Mouse (Mus musculus): ENCODE results near the gene Coq9. TPM values are rescaled to one million over a fixed set of nuclear protein-coding genes. Genes with fewer than 3 reads are reported as not detected.
A peak's percentile ranks its signal among the peaks of the same experiment; 100 is the strongest.

Gene Coq9
- total and polyA plus RNA-seq, 3 experiments: 38.2 to 109 (median 68.8) TPM

- Histone ChIP-seq H3K4me3 (ENCODE audit: low read depth, low read length) (peak overlapping the region; percentile 30; the same call in 1 of the 2 replicates), H3K9me3 (replicated peaks) (no peaks in the 10 kb centered on the region), H3K36me3 (replicated peaks) (peaks cover 85% of the 10 kb centered on the region), H3K27me3 (ENCODE audit: insufficient read depth, low read length) (peaks cover 7% of the 10 kb centered on the region; the same call in 1 of the 2 replicates), H3K4me1 (ENCODE audit: insufficient read depth, low read depth, low read length) (peaks cover 86% of the 10 kb centered on the region)
- TF ChIP-seq TAL1 (conservative IDR thresholded peaks at IDR 0.05; ENCODE audit: low read depth, low read length): 0 out of 2 replicates have a peak, but pooled peaks have one; percentile 25
- TF ChIP-seq POLR2AphosphoS5 (IDR thresholded peaks at IDR 0.05; ENCODE audit: insufficient replicate concordance, low read depth, low read length): no peak
- ATAC-seq (ENCODE audit: extremely low read depth, insufficient number of reproducible peaks, low FRiP score, poor library complexity, severe bottlenecking) (0 out of 2 replicates have a peak, but pooled peaks have one; percentile 18), DNase-seq (ENCODE audit: low spot score) (no peak)
Observed at GRCm38 (mm10) chr8:94863897-94864673, 26.0 kb downstream of the Coq9 start.

DNA sequence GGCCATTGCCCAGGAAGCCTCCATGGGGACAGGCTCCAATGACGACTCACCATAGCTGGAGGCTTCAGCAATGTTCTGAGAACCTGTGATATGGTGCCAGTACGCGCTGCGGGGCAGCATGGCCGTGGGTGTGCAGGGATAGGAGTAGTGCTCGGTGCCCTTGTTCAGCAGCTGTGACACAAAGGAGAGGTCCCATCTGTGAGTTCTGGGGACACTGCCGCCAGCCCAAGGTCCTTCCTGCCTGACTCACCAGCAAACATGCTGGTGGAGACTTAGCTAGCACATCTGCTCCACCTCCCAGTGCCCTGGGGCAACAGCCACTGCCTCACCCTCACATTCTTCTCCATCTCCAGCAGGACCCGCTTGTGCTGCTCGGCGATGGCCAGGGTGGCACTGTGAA lies 27.2 kb downstream of the Coq9 start:
- Histone ChIP-seq H3K9me3 (replicated peaks) (no peaks in the 10 kb centered on the region), H3K4me3 (ENCODE audit: low read depth, low read length) (no peak overlapping the region; the same call in 1 of the 2 replicates), H3K4me1 (ENCODE audit: insufficient read depth, low read depth, low read length) (peaks cover 86% of the 10 kb centered on the region), H3K27me3 (ENCODE audit: insufficient read depth, low read length) (peaks cover 19% of the 10 kb centered on the region), H3K36me3 (replicated peaks) (peaks cover 73% of the 10 kb centered on the region)
- ATAC-seq (ENCODE audit: extremely low read depth, insufficient number of reproducible peaks, low FRiP score, poor library complexity, severe bottlenecking) (no peak), DNase-seq (ENCODE audit: low spot score) (no peak)
- TF ChIP-seq CTCF (IDR thresholded peaks at IDR 0.05; ENCODE audit: low read depth, low read length): no peak
- no peak for TF ChIP-seq GATA1 (IDR thresholded peaks at IDR 0.05; ENCODE audit: borderline replicate concordance, low read length)
- no peak for TF ChIP-seq TAL1 (conservative IDR thresholded peaks at IDR 0.05; ENCODE audit: low read depth, low read length)
- no peak for TF ChIP-seq POLR2AphosphoS5 (IDR thresholded peaks at IDR 0.05; ENCODE audit: insufficient replicate concordance, low read depth, low read length)
- no peak for TF ChIP-seq GATA2 (IDR thresholded peaks at IDR 0.05; ENCODE audit: borderline replicate concordance, low read depth, low read length)

DNA sequence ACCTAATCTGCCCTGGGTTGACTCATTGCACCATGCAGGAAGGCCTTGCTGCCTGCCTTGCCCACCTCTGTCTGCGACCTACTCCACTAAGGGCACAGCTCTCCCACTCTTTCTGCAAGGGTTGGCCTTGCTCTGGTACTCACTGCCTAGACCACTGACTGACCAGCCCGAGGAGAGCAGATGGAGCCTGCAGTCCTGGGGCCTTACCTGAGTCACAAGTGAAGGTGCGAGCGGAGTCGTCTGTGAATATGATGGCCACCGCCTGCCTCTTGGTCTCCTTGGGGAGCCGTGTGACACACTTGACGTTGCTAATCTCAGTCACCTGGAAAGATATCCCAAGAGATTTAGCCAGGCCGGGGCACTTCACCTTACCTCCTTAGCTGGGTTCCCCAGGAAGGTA lies 28.8 kb downstream of the Coq9 start:
- TF ChIP-seq POLR2AphosphoS5 (IDR thresholded peaks at IDR 0.05; ENCODE audit: insufficient replicate concordance, low read depth, low read length) (no peak), GATA1 (IDR thresholded peaks at IDR 0.05; ENCODE audit: borderline replicate concordance, low read length) (no peak), CTCF (IDR thresholded peaks at IDR 0.05; ENCODE audit: low read depth, low read length) (no peak), GATA2 (IDR thresholded peaks at IDR 0.05; ENCODE audit: borderline replicate concordance, low read depth, low read length) (no peak), TAL1 (conservative IDR thresholded peaks at IDR 0.05; ENCODE audit: low read depth, low read length) (no peak)
- DNase-seq (ENCODE audit: low spot score): no peak
- H3K27me3 ChIP-seq (ENCODE audit: insufficient read depth, low read length): peaks cover 35% of the 10 kb centered on the region
- no peak for ATAC-seq (ENCODE audit: extremely low read depth, insufficient number of reproducible peaks, low FRiP score, poor library complexity, severe bottlenecking)
- H3K36me3 ChIP-seq (replicated peaks): peaks cover 57% of the 10 kb centered on the region
- peaks cover 89% of the 10 kb centered on the region for H3K4me1 ChIP-seq (ENCODE audit: insufficient read depth, low read depth, low read length)
- no peaks in the 10 kb centered on the region for H3K9me3 ChIP-seq (replicated peaks)
- no peak overlapping the region for H3K4me3 ChIP-seq (ENCODE audit: low read depth, low read length)

- Histone ChIP-seq H3K9me3 (replicated peaks) (no peaks in the 10 kb centered on the region), H3K4me1 (ENCODE audit: insufficient read depth, low read depth, low read length) (peaks cover 76% of the 10 kb centered on the region), H3K36me3 (replicated peaks) (peaks cover 38% of the 10 kb centered on the region), H3K27me3 (ENCODE audit: insufficient read depth, low read length) (peaks cover 51% of the 10 kb centered on the region), H3K4me3 (ENCODE audit: low read depth, low read length) (no peak overlapping the region)
- TF ChIP-seq POLR2AphosphoS5 (IDR thresholded peaks at IDR 0.05; ENCODE audit: insufficient replicate concordance, low read depth, low read length) (no peak), CTCF (IDR thresholded peaks at IDR 0.05; ENCODE audit: low read depth, low read length) (no peak), TAL1 (conservative IDR thresholded peaks at IDR 0.05; ENCODE audit: low read depth, low read length) (no peak), GATA2 (IDR thresholded peaks at IDR 0.05; ENCODE audit: borderline replicate concordance, low read depth, low read length) (no peak), GATA1 (IDR thresholded peaks at IDR 0.05; ENCODE audit: borderline replicate concordance, low read length) (no peak)
- ATAC-seq (ENCODE audit: extremely low read depth, insufficient number of reproducible peaks, low FRiP score, poor library complexity, severe bottlenecking) (no peak), DNase-seq (ENCODE audit: low spot score) (no peak)
Observed at GRCm38 (mm10) chr8:94869146-94869545, 31.0 kb downstream of the Coq9 start.

DNA sequence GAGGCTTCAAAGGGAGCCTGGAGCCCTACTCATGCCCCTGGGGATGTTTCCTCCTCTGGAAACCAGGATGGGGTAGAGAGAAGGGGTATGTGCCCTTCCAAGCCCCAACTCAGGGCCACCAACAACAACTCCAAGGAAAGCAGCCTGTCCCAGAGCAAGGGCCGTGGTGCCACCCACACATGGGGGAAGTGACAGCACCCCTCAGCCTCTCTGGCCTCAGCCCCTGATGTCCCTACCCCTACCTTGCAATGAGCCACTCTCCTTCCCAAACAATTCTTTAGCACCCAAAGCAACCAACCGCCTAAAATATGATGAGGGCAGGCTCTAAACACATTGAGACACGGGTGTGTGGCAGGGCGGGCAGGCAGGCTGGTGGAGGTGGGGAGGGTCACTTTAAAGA lies 31.9 kb downstream of the Coq9 start:
- ATAC-seq (ENCODE audit: extremely low read depth, insufficient number of reproducible peaks, low FRiP score, poor library complexity, severe bottlenecking) (no peak), DNase-seq (ENCODE audit: low spot score) (no peak)
- TF ChIP-seq GATA1 (IDR thresholded peaks at IDR 0.05; ENCODE audit: borderline replicate concordance, low read length) (no peak), CTCF (IDR thresholded peaks at IDR 0.05; ENCODE audit: low read depth, low read length) (no peak), TAL1 (conservative IDR thresholded peaks at IDR 0.05; ENCODE audit: low read depth, low read length) (no peak), POLR2AphosphoS5 (IDR thresholded peaks at IDR 0.05; ENCODE audit: insufficient replicate concordance, low read depth, low read length) (no peak), GATA2 (IDR thresholded peaks at IDR 0.05; ENCODE audit: borderline replicate concordance, low read depth, low read length) (no peak)
- no peaks in the 10 kb centered on the region for H3K9me3 ChIP-seq (replicated peaks)
- peaks cover 29% of the 10 kb centered on the region for H3K36me3 ChIP-seq (replicated peaks)
- H3K4me1 ChIP-seq (ENCODE audit: insufficient read depth, low read depth, low read length): peaks cover 76% of the 10 kb centered on the region
- peaks cover 58% of the 10 kb centered on the region for H3K27me3 ChIP-seq (ENCODE audit: insufficient read depth, low read length)
- no peak overlapping the region for H3K4me3 ChIP-seq (ENCODE audit: low read depth, low read length)

DNA sequence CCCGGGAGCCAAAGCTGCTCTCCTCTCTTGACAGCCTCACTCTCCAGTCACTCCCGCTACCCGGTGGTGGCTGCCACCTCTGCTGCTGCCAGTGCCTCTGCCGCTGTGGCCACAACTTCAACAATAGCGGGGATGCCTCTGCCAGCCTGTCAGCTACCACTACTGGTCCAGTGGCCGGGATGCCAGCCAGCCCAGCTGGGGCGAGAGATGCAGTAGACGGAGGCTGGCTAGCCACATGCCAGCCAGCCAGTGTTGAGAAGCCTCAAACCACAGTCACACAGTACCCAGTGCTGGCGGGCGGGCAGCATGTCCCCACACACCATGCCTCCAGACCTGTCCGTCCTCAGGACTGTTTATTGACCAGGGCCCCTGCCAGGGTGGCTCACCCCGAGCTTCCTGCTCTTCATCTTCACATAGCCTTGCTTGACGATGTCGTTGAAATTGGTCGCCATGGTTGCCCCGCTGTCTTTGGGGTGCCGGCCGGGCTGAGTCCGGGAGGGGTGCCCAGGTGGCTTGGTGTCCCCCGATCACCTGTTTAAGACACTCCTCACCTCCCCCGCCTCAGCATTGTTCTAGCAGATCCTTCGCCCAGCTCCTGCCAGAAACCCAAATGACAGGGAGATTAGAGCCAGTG lies 32.5 kb downstream of the Coq9 start:
- H3K4me1 ChIP-seq (ENCODE audit: insufficient read depth, low read depth, low read length): peaks cover 76% of the 10 kb centered on the region
- ATAC-seq (ENCODE audit: extremely low read depth, insufficient number of reproducible peaks, low FRiP score, poor library complexity, severe bottlenecking) (no peak), DNase-seq (ENCODE audit: low spot score) (no peak)
- peak overlapping the region; percentile 59 for H3K4me3 ChIP-seq (ENCODE audit: low read depth, low read length)
- peaks cover 23% of the 10 kb centered on the region for H3K36me3 ChIP-seq (replicated peaks)
- TF ChIP-seq TAL1 (conservative IDR thresholded peaks at IDR 0.05; ENCODE audit: low read depth, low read length) (no peak), POLR2AphosphoS5 (IDR thresholded peaks at IDR 0.05; ENCODE audit: insufficient replicate concordance, low read depth, low read length) (no peak)
- H3K27me3 ChIP-seq (ENCODE audit: insufficient read depth, low read length): peaks cover 64% of the 10 kb centered on the region
- H3K9me3 ChIP-seq (replicated peaks): no peaks in the 10 kb centered on the region

Data from G1E (cell line).